Mouse (Mus musculus) ES-Bruce4 (cell line): ENCODE data around the gene Erbin. TPM values are rescaled to one million over a fixed set of nuclear protein-coding genes. Genes with fewer than 3 reads are reported as not detected.

ENCODE experiments used
- H3K27ac ChIP-seq: 2 replicates; pipeline ENCODE4 v1.5.1; 2012; ENCODE audit warnings: low read length, inconsistent platforms; ENCODE audit not compliant: insufficient read depth
- H3K27me3 ChIP-seq: 2 replicates; pipeline ENCODE4 v1.6.1; 2012; ENCODE audit warnings: mild to moderate bottlenecking, low read length, inconsistent platforms; ENCODE audit not compliant: control insufficient read depth, poor library complexity, insufficient read depth, severe bottlenecking
- H3K36me3 ChIP-seq: 2 replicates; pipeline ENCODE4 v1.6.1; 2012; ENCODE audit warnings: inconsistent platforms, mild to moderate bottlenecking, low read length, moderate library complexity; ENCODE audit not compliant: control insufficient read depth, poor library complexity, insufficient read depth, severe bottlenecking
- H3K4me1 ChIP-seq: one replicate; pipeline ENCODE4 v1.8.1; 2011; ENCODE audit warnings: low read length; ENCODE audit not compliant: control insufficient read depth, insufficient read depth
- H3K4me3 ChIP-seq: 2 replicates; pipeline ENCODE4 v1.5.1; 2011; ENCODE audit warnings: low read depth, mild to moderate bottlenecking, low read length
- H3K9ac ChIP-seq: 2 replicates; pipeline ENCODE4 v1.6.1; 2012; ENCODE audit warnings: low read depth, mild to moderate bottlenecking, inconsistent platforms; ENCODE audit not compliant: poor library complexity, severe bottlenecking
- H3K9me3 ChIP-seq: replicated peaks from 2 replicates; pipeline ENCODE4 v1.6.1; 2012; ENCODE audit warnings: mild to moderate bottlenecking, low read length, inconsistent platforms; ENCODE audit not compliant: control insufficient read depth, poor library complexity, insufficient read depth, severe bottlenecking
- CTCF ChIP-seq: IDR thresholded peaks from one replicate; pipeline ENCODE4 v1.8.1; 2011; ENCODE audit warnings: low read depth, low read length
- EP300 ChIP-seq: IDR thresholded peaks from 2 replicates; pipeline ENCODE4 v1.6.1; 2011; ENCODE audit warnings: low read depth, low read length; ENCODE audit not compliant: insufficient read depth
- POLR2A ChIP-seq: IDR thresholded peaks from one replicate; pipeline ENCODE4 v1.8.1; 2011; ENCODE audit warnings: low read length; ENCODE audit not compliant: insufficient read depth
- polyA plus RNA-seq: library from polyadenylated mRNA; stranded (reverse); fragments of >200 nt; gene quantifications from 2 replicates; pipeline ENCODE4 v1.2.4, GENCODE M21; 2011; ENCODE audit warnings: low read depth; ENCODE audit not compliant: missing spikeins, insufficient read depth, insufficient read length

The Erbin gene
- polyA plus RNA-seq: 23.9 and 28.1 TPM in 2 replicates

GRCm38 (mm10) chr13:103920261-103920932 lies at the start of gene Erbin:
Gene Erbin, minus strand, starts transcription at chr13:103920514.
- no peaks in the 10 kb centered on the region for H3K9me3 ChIP-seq
- no peaks in the 10 kb centered on the region for H3K36me3 ChIP-seq
- TF ChIP-seq CTCF: no peak
- no peak for TF ChIP-seq EP300
- no peak for TF ChIP-seq POLR2A
- H3K27ac ChIP-seq: peak within 1 kb of the TSS; percentile 82
- peak within 1 kb of the TSS; percentile 100 for H3K9ac ChIP-seq
- peak within 1 kb of the TSS; percentile 98 for H3K4me3 ChIP-seq
- H3K27me3 ChIP-seq: peaks cover 6% of the 10 kb centered on the region
- no peaks in the 10 kb centered on the region for H3K4me1 ChIP-seq

- H3K27ac ChIP-seq: no peak overlapping the region
- H3K9me3 ChIP-seq: no peaks in the 10 kb centered on the region
- H3K4me3 ChIP-seq: no peak overlapping the region
- H3K9ac ChIP-seq: no peak overlapping the region
- no peaks in the 10 kb centered on the region for H3K36me3 ChIP-seq
- H3K27me3 ChIP-seq: no peaks in the 10 kb centered on the region
- TF ChIP-seq POLR2A: no peak
- no peak for TF ChIP-seq EP300
- TF ChIP-seq CTCF: no peak
- H3K4me1 ChIP-seq: no peaks in the 10 kb centered on the region
Observed at GRCm38 (mm10) chr13:103969912-103970311, 49.6 kb upstream of the Erbin start.

- Histone ChIP-seq H3K27me3 (no peaks in the 10 kb centered on the region), H3K4me1 (no peaks in the 10 kb centered on the region), H3K4me3 (no peak overlapping the region), H3K27ac (no peak overlapping the region), H3K9me3 (no peaks in the 10 kb centered on the region), H3K9ac (no peak overlapping the region), H3K36me3 (no peaks in the 10 kb centered on the region)
- no peak for TF ChIP-seq EP300
- no peak for TF ChIP-seq POLR2A
- no peak for TF ChIP-seq CTCF
Observed at GRCm38 (mm10) chr13:103967987-103968386, 47.7 kb upstream of the Erbin start.

- no peaks in the 10 kb centered on the region for H3K9me3 ChIP-seq
- no peak overlapping the region for H3K4me3 ChIP-seq
- no peak for TF ChIP-seq CTCF
- no peak for TF ChIP-seq POLR2A
Observed at GRCm38 (mm10) chr13:103966696-103967215, 46.4 kb upstream of the Erbin start.

GRCm38 (mm10) chr13:103965187-103965586 lies 44.9 kb upstream of the Erbin start:
- H3K9me3 ChIP-seq: no peaks in the 10 kb centered on the region
- H3K9ac ChIP-seq: no peak overlapping the region
- no peak overlapping the region for H3K27ac ChIP-seq
- H3K36me3 ChIP-seq: no peaks in the 10 kb centered on the region
- H3K4me1 ChIP-seq: no peaks in the 10 kb centered on the region
- no peaks in the 10 kb centered on the region for H3K27me3 ChIP-seq
- TF ChIP-seq POLR2A: no peak
- TF ChIP-seq CTCF: no peak
- no peak for TF ChIP-seq EP300
- H3K4me3 ChIP-seq: no peak overlapping the region

More at GRCm38 (mm10) chr13:103966696-103967215, 46.4 kb upstream of the Erbin start:
- no peak overlapping the region for H3K9ac ChIP-seq
- H3K36me3 ChIP-seq: no peaks in the 10 kb centered on the region
- H3K27ac ChIP-seq: no peak overlapping the region
- H3K27me3 ChIP-seq: no peaks in the 10 kb centered on the region
- no peaks in the 10 kb centered on the region for H3K4me1 ChIP-seq

GRCm38 (mm10) chr13:103963094-103963493 lies 42.8 kb upstream of the Erbin start:
- H3K9ac ChIP-seq: no peak overlapping the region
- TF ChIP-seq CTCF: no peak
- no peaks in the 10 kb centered on the region for H3K9me3 ChIP-seq
- H3K27me3 ChIP-seq: no peaks in the 10 kb centered on the region
- H3K36me3 ChIP-seq: no peaks in the 10 kb centered on the region
- H3K4me1 ChIP-seq: no peaks in the 10 kb centered on the region
- H3K27ac ChIP-seq: no peak overlapping the region
- H3K4me3 ChIP-seq: no peak overlapping the region
